Mouse (Mus musculus) embryonic stem cell, embryonic (primary cell): ENCODE measurements around the gene Tmem50a.

ENCODE experiments used
- CTCF ChIA-PET, 4 experiments: fragments of 300-600 bp in 2 of 4; fragments of 350-600 bp in 2 of 4; sonication (Branson Sonifier 250); formaldehyde crosslinking; loops; one replicate each; lab custom pipeline; 2022; ENCODE audit warnings: inconsistent platforms in 2 of 4; lab: Charles Lee
- POLR2A ChIA-PET, 4 experiments: fragments of 300-600 bp in 2 of 4; fragments of 350-600 bp in 2 of 4; sonication (Branson Sonifier 250); formaldehyde crosslinking; loops; one replicate each; lab custom pipeline; 2022; ENCODE audit warnings: antibody characterized with exemption in 4 of 4, inconsistent platforms in 1 of 4; lab: Charles Lee

Gene Tmem50a

DNA sequence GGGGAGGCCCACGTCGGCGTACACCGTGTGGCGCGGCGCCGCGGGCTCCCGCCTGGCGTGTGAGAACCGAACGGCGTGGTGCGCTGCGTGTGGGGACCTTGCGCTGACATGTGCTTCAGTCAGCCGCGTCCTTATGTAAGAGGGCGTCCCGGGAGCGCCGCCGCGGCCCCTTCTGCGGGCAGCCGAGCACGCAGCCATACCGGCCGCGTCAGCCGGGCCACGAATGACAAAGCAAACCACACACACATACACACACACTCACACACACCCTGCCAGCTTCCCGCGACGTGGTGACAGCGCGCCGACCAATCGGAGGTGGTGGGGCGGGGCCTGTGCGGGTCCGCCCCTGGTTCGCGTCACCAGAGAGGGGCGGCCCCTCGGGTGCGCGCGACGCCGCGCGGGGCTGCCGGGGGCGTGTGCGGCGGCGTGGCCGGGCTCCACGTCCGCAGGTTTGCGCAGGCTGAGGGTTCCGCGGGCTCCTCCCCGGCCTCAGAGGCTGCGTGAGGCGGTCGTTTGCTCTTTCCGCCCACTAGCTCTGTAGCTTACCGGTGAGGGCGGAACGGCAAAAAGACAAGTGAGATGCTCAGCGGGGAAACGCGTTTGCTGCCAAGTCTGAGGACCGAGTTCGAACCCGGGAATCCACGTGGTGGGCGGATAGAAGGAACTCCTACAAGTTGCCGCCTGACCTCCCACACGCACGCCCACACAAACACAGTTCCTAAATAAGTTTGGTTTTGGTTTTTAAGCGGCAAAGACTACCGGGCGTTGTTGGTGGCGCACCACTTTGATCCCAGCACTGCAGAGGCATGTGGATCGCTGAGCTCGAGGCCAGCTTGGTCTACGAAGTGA lies 61.0 kb downstream of the Tmem50a start:
- POLR2A ChIA-PET: interaction anchor here in 3 of 4 experiments (0.6 to 4.8 kb wide), 21 partner anchors 12 to 1606 kb away, joined by 3 to 27 read pairs (median 3); partner anchors contain the start of genes Rsrp1 (in 2 of the 3), Clic4 (in 1 of the 3) and Mtfr1l (in 1 of the 3)
- CTCF ChIA-PET: interaction anchor here in 3 of 4 experiments (0.6 to 1.6 kb wide), 9 partner anchors 10 to 311 kb away, joined by 3 to 5 read pairs (median 3); partner anchors contain the start of gene Rhd (in 1 of the 3)

- ChIA-PET POLR2A (interaction anchor here in 2 of 4 experiments (0.6 to 4.8 kb wide), 16 partner anchors 13 to 1607 kb away, joined by 3 to 27 read pairs (median 4); partner anchors contain the start of genes Rsrp1 (in 2 of the 2), Clic4 (in 1 of the 2) and Mtfr1l (in 1 of the 2)), CTCF (interaction anchor here in 3 of 4 experiments (0.6 to 1.6 kb wide), 6 partner anchors 26 to 68 kb away, joined by 3 to 5 read pairs (median 4); no protein-coding TSS in a partner anchor)
Observed at GRCm38 (mm10) chr4:134853259-134853636, 61.6 kb downstream of the Tmem50a start, which contains the start of gene Maco1. Maco1 (minus strand) TSS chr4:134853345.

- POLR2A ChIA-PET: interaction anchor here in 2 of 4 experiments (0.7 to 3.1 kb wide), 12 partner anchors 14 to 667 kb away, joined by 3 to 21 read pairs (median 3); partner anchors contain the start of gene Rsrp1 (in 2 of the 2)
- CTCF ChIA-PET: interaction anchor here in 2 of 4 experiments (0.7 to 1.5 kb wide), 4 partner anchors 27 to 139 kb away, joined by 3 to 4 read pairs (median 4); no protein-coding TSS in a partner anchor
Observed at GRCm38 (mm10) chr4:134852438-134853255, 62.2 kb downstream of the Tmem50a start.

DNA sequence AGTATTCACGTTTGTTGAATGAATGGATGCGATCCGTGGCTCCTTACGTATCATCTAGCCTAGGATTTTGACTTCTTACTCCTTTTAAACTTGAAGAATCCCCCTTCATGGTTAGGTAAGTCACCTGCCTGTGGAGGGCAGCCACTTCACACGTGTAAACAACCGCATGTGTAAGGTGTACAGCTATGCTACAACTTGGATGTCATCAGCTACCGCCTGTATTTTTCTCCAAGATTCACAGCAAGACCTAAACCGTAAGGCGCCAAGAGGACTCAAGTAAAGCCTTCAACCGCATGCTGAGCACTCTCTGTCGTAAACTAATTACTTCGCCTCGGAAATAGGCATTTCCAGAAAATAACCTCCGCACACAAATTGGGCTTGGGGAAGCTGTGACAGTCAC lies 62.9 kb downstream of the Tmem50a start:
- ChIA-PET CTCF (interaction anchor here (0.5 to 1.5 kb wide), 6 partner anchors 26 to 138 kb away, joined by 3 to 4 read pairs (median 3); no protein-coding TSS in a partner anchor), POLR2A (interaction anchor here in 2 of 4 experiments (0.8 to 3.1 kb wide), 10 partner anchors 12 to 666 kb away, joined by 3 to 21 read pairs (median 4); partner anchors contain the start of gene Rsrp1 (in 2 of the 2))

GRCm38 (mm10) chr4:134851236-134851635 lies 63.6 kb downstream of the Tmem50a start:
- ChIA-PET CTCF (interaction anchor here (1.1 to 1.5 kb wide), 5 partner anchors 25 to 137 kb away, joined by 3 to 4 read pairs (median 3); no protein-coding TSS in a partner anchor), POLR2A (interaction anchor here in 3 of 4 experiments (0.6 to 2.3 kb wide), 8 partner anchors 9 to 185 kb away, joined by 3 to 21 read pairs (median 4); partner anchors contain the start of gene Rsrp1 (in 1 of the 3))

DNA sequence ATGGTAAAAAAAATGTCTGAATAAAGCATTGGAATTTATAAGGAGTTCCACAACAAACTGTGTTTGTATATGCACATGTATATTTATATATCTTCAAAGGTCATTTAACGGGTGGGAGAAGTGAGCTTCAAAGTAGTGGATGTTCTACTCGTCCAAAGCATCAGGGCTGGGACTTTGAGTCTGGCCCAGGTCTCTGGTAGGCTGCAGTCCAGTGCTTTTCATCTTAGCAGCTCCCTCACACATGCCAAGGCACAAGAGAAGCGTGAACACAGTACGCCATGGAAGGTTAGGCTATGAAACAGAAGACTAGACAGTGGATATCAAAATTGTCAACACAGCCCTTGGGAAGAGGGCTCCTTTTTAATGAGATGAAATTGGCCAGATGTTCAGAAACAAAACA lies 64.3 kb downstream of the Tmem50a start:
- ChIA-PET POLR2A (interaction anchor here in 3 of 4 experiments (0.6 to 2.3 kb wide), 9 partner anchors 9 to 266 kb away, joined by 3 to 6 read pairs (median 4); no protein-coding TSS in a partner anchor), CTCF (no interaction called here)
